Mouse (Mus musculus) thymus, adult 2 months (tissue): Measurements from ENCODE around the gene Gm49388. TPM values are rescaled to one million over a fixed set of nuclear protein-coding genes. Genes with fewer than 3 reads are reported as not detected.
A peak's percentile ranks its signal among the peaks of the same experiment; 100 is the strongest.

Experiments
- DNase-seq: peaks from one replicate; pipeline ENCODE4 v3.0.0; 2021
- H3K27ac ChIP-seq: fragments of 200-500 bp; 2 replicates; pipeline ENCODE4 v1.5.1; 2012; ENCODE audit warnings: low read length, control low read depth; ENCODE audit not compliant: control insufficient read depth, insufficient read depth
- H3K27me3 ChIP-seq: fragments of 200-500 bp; 2 replicates; pipeline ENCODE4 v1.6.1; 2012; ENCODE audit warnings: mild to moderate bottlenecking, low read length, moderate library complexity, mixed read lengths; ENCODE audit not compliant: control insufficient read depth, insufficient read depth
- H3K36me3 ChIP-seq: fragments of 200-500 bp; 2 replicates; pipeline ENCODE4 v1.6.1; 2012; ENCODE audit warnings: mild to moderate bottlenecking, low read length, moderate library complexity; ENCODE audit not compliant: control insufficient read depth, insufficient read depth
- H3K4me1 ChIP-seq: fragments of 200-500 bp; replicated peaks from 2 replicates; pipeline ENCODE4 v1.6.1; 2012; ENCODE audit warnings: low read length; ENCODE audit not compliant: control insufficient read depth, insufficient read depth
- H3K4me3 ChIP-seq: fragments of 200-500 bp; 2 replicates; pipeline ENCODE4 v1.5.1; 2012; ENCODE audit warnings: mild to moderate bottlenecking, low read length, control low read depth, moderate library complexity; ENCODE audit not compliant: control insufficient read depth, insufficient read depth
- CTCF ChIP-seq: fragments of 200-500 bp; IDR thresholded peaks from 2 replicates; pipeline ENCODE4 v1.5.1; 2012; ENCODE audit warnings: mild to moderate bottlenecking, control low read depth, low read length, moderate library complexity, borderline replicate concordance; ENCODE audit not compliant: control insufficient read depth, poor library complexity, insufficient read depth; ENCODE audit errors: extremely low read depth
- POLR2A ChIP-seq: fragments of 200-500 bp; IDR thresholded peaks from 2 replicates; pipeline ENCODE4 v1.6.1; 2012; ENCODE audit warnings: mild to moderate bottlenecking, low read length, control low read depth, moderate library complexity; ENCODE audit not compliant: control insufficient read depth, poor library complexity, insufficient read depth; ENCODE audit errors: extremely low read depth
- WGBS: fragments of 180-500 bp; shearing (Covaris S2); methylation state at CpG from one replicate; pipeline ENCODE4 v1.1.7; 2018; 5-methylcytosine and 5-hydroxymethylcytosine counted together
- polyA plus RNA-seq: library from polyadenylated mRNA; depleted of rRNA; stranded (reverse); fragments of >200 nt; gene quantifications from 2 replicates; pipeline ENCODE4 v1.2.3, GENCODE M21; 2012

Gm49388 gene
- polyA plus RNA-seq, 1 experiment: not detected

GRCm38 (mm10) chr7:127777474-127778266 lies 7.7 kb upstream of the Gm49388 start:
- Histone ChIP-seq H3K27ac (no peak overlapping the region), H3K36me3 (peaks cover 27% of the 10 kb centered on the region), H3K4me3 (peak overlapping the region; percentile 70), H3K4me1 (peaks cover 5% of the 10 kb centered on the region), H3K27me3 (no peaks in the 10 kb centered on the region)
- 3% methylated on average over 66 of the region's 66 CpGs for WGBS
- TF ChIP-seq POLR2A (no peak), CTCF (no peak)
- peak; percentile 54 for DNase-seq

- H3K36me3 ChIP-seq: peaks cover 29% of the 10 kb centered on the region
- peaks cover 5% of the 10 kb centered on the region for H3K4me1 ChIP-seq
- H3K27ac ChIP-seq: no peak overlapping the region
- WGBS: 83% methylated on average over 4 of the region's 4 CpGs
- H3K4me3 ChIP-seq: no peak overlapping the region
- no peaks in the 10 kb centered on the region for H3K27me3 ChIP-seq
- no peak for TF ChIP-seq CTCF
- no peak for TF ChIP-seq POLR2A
- DNase-seq: no peak
Observed at GRCm38 (mm10) chr7:127778350-127778749, 7.1 kb upstream of the Gm49388 start.

- H3K27me3 ChIP-seq: no peaks in the 10 kb centered on the region
- no peak for DNase-seq
- H3K4me1 ChIP-seq: no peaks in the 10 kb centered on the region
- H3K4me3 ChIP-seq: no peak overlapping the region
- H3K36me3 ChIP-seq: peaks cover 55% of the 10 kb centered on the region
- WGBS: 98% methylated on average over 23 of the region's 23 CpGs
- H3K27ac ChIP-seq: no peak overlapping the region
- TF ChIP-seq CTCF: no peak
- TF ChIP-seq POLR2A: no peak
Observed at GRCm38 (mm10) chr7:127797076-127797845, 11.9 kb downstream of the Gm49388 start.

GRCm38 (mm10) chr7:127798591-127798990 lies 13.2 kb downstream of the Gm49388 start:
- Histone ChIP-seq H3K4me3 (no peak overlapping the region), H3K27ac (no peak overlapping the region), H3K27me3 (no peaks in the 10 kb centered on the region), H3K36me3 (peaks cover 47% of the 10 kb centered on the region), H3K4me1 (no peaks in the 10 kb centered on the region)
- no peak for DNase-seq
- TF ChIP-seq CTCF: no peak
- TF ChIP-seq POLR2A: no peak
- WGBS: 89% methylated on average over 4 of the region's 4 CpGs

- Histone ChIP-seq H3K4me3 (no peak overlapping the region), H3K27me3 (no peaks in the 10 kb centered on the region), H3K4me1 (no peaks in the 10 kb centered on the region), H3K27ac (no peak overlapping the region), H3K36me3 (peaks cover 47% of the 10 kb centered on the region)
- no peak for TF ChIP-seq POLR2A
- no peak for TF ChIP-seq CTCF
- no peak for DNase-seq
- WGBS: 89% methylated on average over 13 of the region's 13 CpGs
Observed at GRCm38 (mm10) chr7:127799211-127799610, 13.8 kb downstream of the Gm49388 start.

- 52% methylated on average over 1 of the region's 1 CpGs for WGBS
- peaks cover 44% of the 10 kb centered on the region for H3K36me3 ChIP-seq
- H3K27me3 ChIP-seq: no peaks in the 10 kb centered on the region
- TF ChIP-seq CTCF (no peak), POLR2A (no peak)
- H3K27ac ChIP-seq: no peak overlapping the region
- H3K4me1 ChIP-seq: no peaks in the 10 kb centered on the region
- no peak overlapping the region for H3K4me3 ChIP-seq
- DNase-seq: no peak
Observed at GRCm38 (mm10) chr7:127799738-127800137, 14.3 kb downstream of the Gm49388 start.
